Mouse (Mus musculus) gastrocnemius, postnatal 14 days (tissue): ENCODE measurements around the gene Styx. TPM values are rescaled to one million over a fixed set of nuclear protein-coding genes. Genes with fewer than 3 reads are reported as not detected.
"Not testable (repeated sequence)": the region's sequence is repeated elsewhere in the genome, so short reads cannot be mapped to it uniquely, and the experiment has no call there.

ENCODE experiments used
- DNase-seq: peaks from one replicate; pipeline ENCODE4 v3.0.0; 2021; ENCODE audit warnings: mixed read lengths
- intact Hi-C: fragments of 180-260 bp; cut with DNase I; formaldehyde crosslinking; loops from one replicate; pipeline ENCODE4 v1.15.1; 2025; ENCODE audit warnings: low total_unique reads
- total RNA-seq, 2 experiments: library from RNA; stranded (reverse); gene quantifications; 2 replicates each; pipeline ENCODE4 v1.2.3; 2021

The Styx gene
- total RNA-seq, 2 experiments from 2014 or later: 43.7 to 44.8 TPM

- DNase-seq: no peak
- intact Hi-C loops: no loop called here
These were observed 21.8 kb upstream of the Styx start for GRCm38 (mm10) chr14:45329018-45329588.

GRCm38 (mm10) chr14:45329589-45330181 is 21.2 kb upstream of the Styx start, which contains the start of gene Psmc6:
TSS of gene Psmc6 (plus strand) at chr14:45329788.
- intact Hi-C loops: no loop called here
- DNase-seq: peak; percentile 92

- intact Hi-C loops: no loop called here
- peak; percentile 71 for DNase-seq
These were observed 13.6 kb downstream of the Styx start for GRCm38 (mm10) chr14:45364211-45365195.

- DNase-seq: no peak
- intact Hi-C loops: no loop called here
These were observed 14.3 kb downstream of the Styx start for GRCm38 (mm10) chr14:45365196-45365587.

GRCm38 (mm10) chr14:45378771-45379170 is 27.9 kb downstream of the Styx start:
- intact Hi-C loops: no loop called here
- DNase-seq: no peak

GRCm38 (mm10) chr14:45380756-45381155 is 29.9 kb downstream of the Styx start:
- no peak for DNase-seq
- intact Hi-C loops: no loop called here

- no peak for DNase-seq
- intact Hi-C loops: no loop called here
These were observed 32.0 kb downstream of the Styx start for GRCm38 (mm10) chr14:45382912-45383311.

- no peak for DNase-seq
- intact Hi-C loops: no loop called here
These were observed 34.7 kb downstream of the Styx start for GRCm38 (mm10) chr14:45385596-45385995.

- intact Hi-C loops: no loop called here
- DNase-seq: no peak
These were observed 36.6 kb downstream of the Styx start for GRCm38 (mm10) chr14:45387480-45387879.

GRCm38 (mm10) chr14:45388345-45389181 is 37.7 kb downstream of the Styx start:
- intact Hi-C loops: no loop called here

GRCm38 (mm10) chr14:45389194-45389593 is 38.3 kb downstream of the Styx start:
- intact Hi-C loops: no loop called here
- no peak for DNase-seq

More at GRCm38 (mm10) chr14:45388345-45389181, 37.7 kb downstream of the Styx start:
- DNase-seq: peak; percentile 95

GRCm38 (mm10) chr14:45399836-45400235 is 48.9 kb downstream of the Styx start:
- DNase-seq: no peak
- intact Hi-C loops: no loop called here

- intact Hi-C loops: no loop called here
- no peak for DNase-seq
These were observed 52.8 kb downstream of the Styx start for GRCm38 (mm10) chr14:45403651-45404050.

GRCm38 (mm10) chr14:45404813-45405212 is 53.9 kb downstream of the Styx start, which contains the start of gene Gnpnat1:
TSS of gene Gnpnat1 (minus strand) at chr14:45404913.
- intact Hi-C loops, DNase-seq: not testable (repeated sequence)

GRCm38 (mm10) chr14:45416265-45416664 is 65.4 kb downstream of the Styx start:
- no peak for DNase-seq
- intact Hi-C loops: no loop called here

- intact Hi-C loops: no loop called here
- DNase-seq: no peak
These were observed 67.7 kb downstream of the Styx start for GRCm38 (mm10) chr14:45418553-45418952.

- no peak for DNase-seq
- intact Hi-C loops: no loop called here
These were observed 68.4 kb downstream of the Styx start for GRCm38 (mm10) chr14:45419323-45419722.

GRCm38 (mm10) chr14:45422371-45422770 is 71.5 kb downstream of the Styx start:
- intact Hi-C loops: loop anchor here (5.0 kb wide), 3 partner anchors 120 to 350 kb away; no protein-coding TSS in a partner anchor
- DNase-seq: no peak

GRCm38 (mm10) chr14:45423220-45423619 is 72.3 kb downstream of the Styx start:
- intact Hi-C loops: loop anchor here (5.0 kb wide), 3 partner anchors 119 to 349 kb away; no protein-coding TSS in a partner anchor
- DNase-seq: no peak
